Mouse (Mus musculus): ENCODE data around the gene Cyfip2. TPM values are rescaled to one million over a fixed set of nuclear protein-coding genes. Genes with fewer than 3 reads are reported as not detected.

The Cyfip2 gene
- polyA plus RNA-seq, 1 experiment from 2014 or later, result 8.9 TPM

DNA sequence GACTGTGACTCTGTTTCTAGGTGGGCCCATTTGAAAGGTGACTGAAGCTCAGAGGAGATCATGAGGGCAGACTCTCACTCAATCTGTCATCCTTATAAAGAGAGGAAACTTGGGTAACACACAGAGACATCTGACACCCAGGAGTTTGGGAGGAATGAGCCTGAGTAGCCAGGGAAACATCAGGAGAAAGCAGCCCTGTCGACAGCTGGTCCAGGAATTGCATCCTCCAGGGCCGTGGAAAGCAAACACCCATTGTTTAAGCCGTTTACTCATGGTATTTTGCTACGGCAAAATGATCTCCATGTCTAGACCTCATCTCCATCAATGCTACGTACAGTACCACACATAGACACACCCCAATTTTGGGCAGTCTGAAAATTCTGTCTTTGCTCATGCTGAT lies 24.6 kb downstream of the Cyfip2 start:
- Histone ChIP-seq H3K27ac (replicated peaks in 1 of 2; ENCODE audit: control insufficient read depth in 1 of 2, insufficient read depth in 1 of 2, low read depth in 2 of 2, low read length in 2 of 2) (no peak overlapping the region), H3K27me3 (ENCODE audit: control insufficient read depth, insufficient read depth, low read length) (no peaks in the 10 kb centered on the region), H3K36me3 (ENCODE audit: control insufficient read depth, insufficient read depth, low read length) (no peaks in the 10 kb centered on the region), H3K4me1 (ENCODE audit: control insufficient read depth in 2 of 2, insufficient read depth in 2 of 2, low read length in 2 of 2) (0 out of 4 replicates have a peak, but pooled peaks cover 0 to 3% of the 10 kb centered on the region in 2 experiments), H3K4me2 (ENCODE audit: low read length) (no peak overlapping the region), H3K4me3 (ENCODE audit: control insufficient read depth in 1 of 2, insufficient read depth in 1 of 2, low read depth in 1 of 2, low read length in 2 of 2) (no peak overlapping the region), H3K9ac (ENCODE audit: low read length) (no peak overlapping the region), H3K9me3 (ENCODE audit: control insufficient read depth, low read length) (no peaks in the 10 kb centered on the region)
- WGBS, result 53% methylated on average over 5 of the region's 5 CpGs
- ATAC-seq (ENCODE audit: insufficient number of reproducible peaks, insufficient read depth, low FRiP score, low read depth), result no peak

DNA sequence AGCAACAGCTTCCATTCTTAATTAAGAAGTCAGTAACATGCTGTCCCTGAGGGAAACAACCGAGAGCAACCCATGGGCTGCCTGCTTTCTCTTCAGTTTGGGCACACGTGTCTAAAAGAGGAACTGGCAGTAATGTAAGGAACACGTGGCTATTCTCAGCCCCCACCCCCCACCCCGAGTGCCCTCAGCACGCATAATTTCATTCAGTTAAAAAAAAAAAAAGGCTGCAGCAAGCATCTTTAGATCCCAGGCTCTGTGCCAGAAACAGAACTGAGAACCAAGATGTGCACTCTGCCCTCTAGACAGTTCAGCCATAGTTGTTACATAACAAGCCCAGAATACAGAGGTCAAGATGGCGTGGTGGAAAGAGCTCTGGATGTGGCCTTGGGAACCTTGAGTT lies 25.9 kb downstream of the Cyfip2 start:
- H3K36me3 ChIP-seq (ENCODE audit: control insufficient read depth, insufficient read depth, low read length), result no peaks in the 10 kb centered on the region
- no peak overlapping the region for H3K9ac ChIP-seq (ENCODE audit: low read length)
- H3K27ac ChIP-seq (replicated peaks in 1 of 2; ENCODE audit: control insufficient read depth in 1 of 2, insufficient read depth in 1 of 2, low read depth in 2 of 2, low read length in 2 of 2), result no peak overlapping the region
- 0 out of 4 replicates have a peak, but pooled peaks cover 0 to 3% of the 10 kb centered on the region in 2 experiments for H3K4me1 ChIP-seq (ENCODE audit: control insufficient read depth in 2 of 2, insufficient read depth in 2 of 2, low read length in 2 of 2)
- 52% methylated on average over 6 of the region's 6 CpGs for WGBS
- H3K4me2 ChIP-seq (ENCODE audit: low read length), result no peak overlapping the region
- H3K9me3 ChIP-seq (ENCODE audit: control insufficient read depth, low read length), result no peaks in the 10 kb centered on the region
- H3K27me3 ChIP-seq (ENCODE audit: control insufficient read depth, insufficient read depth, low read length), result no peaks in the 10 kb centered on the region
- H3K4me3 ChIP-seq (ENCODE audit: control insufficient read depth in 1 of 2, insufficient read depth in 1 of 2, low read depth in 1 of 2, low read length in 2 of 2), result no peak overlapping the region
- ATAC-seq (ENCODE audit: insufficient number of reproducible peaks, insufficient read depth, low FRiP score, low read depth), result no peak

DNA sequence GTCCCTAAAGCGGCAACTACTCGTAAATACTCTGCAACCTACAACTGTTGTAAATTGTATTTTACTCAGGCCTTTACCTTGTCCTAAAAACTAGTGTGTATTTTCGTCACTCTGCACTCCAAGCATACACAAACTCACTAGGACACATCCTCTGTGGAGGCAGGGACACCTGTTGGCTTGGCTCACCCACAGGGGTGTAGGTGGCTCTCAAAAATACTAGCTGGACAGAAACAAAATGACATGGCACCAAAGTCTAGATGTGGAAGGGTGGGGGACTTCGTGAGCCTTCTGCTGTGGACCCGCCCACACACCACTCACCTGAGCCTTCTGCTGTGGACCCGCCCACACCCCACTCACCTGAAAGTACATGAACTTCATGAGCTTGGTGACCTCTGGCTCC lies 28.9 kb downstream of the Cyfip2 start:
- H3K4me3 ChIP-seq (ENCODE audit: control insufficient read depth in 1 of 2, insufficient read depth in 1 of 2, low read depth in 1 of 2, low read length in 2 of 2), result no peak overlapping the region
- no peak overlapping the region for H3K9ac ChIP-seq (ENCODE audit: low read length)
- no peaks in the 10 kb centered on the region for H3K9me3 ChIP-seq (ENCODE audit: control insufficient read depth, low read length)
- H3K27ac ChIP-seq (replicated peaks in 1 of 2; ENCODE audit: control insufficient read depth in 1 of 2, insufficient read depth in 1 of 2, low read depth in 2 of 2, low read length in 2 of 2), result no peak overlapping the region
- H3K27me3 ChIP-seq (ENCODE audit: control insufficient read depth, insufficient read depth, low read length), result no peaks in the 10 kb centered on the region
- H3K4me2 ChIP-seq (ENCODE audit: low read length), result no peak overlapping the region
- no peak for ATAC-seq (ENCODE audit: insufficient number of reproducible peaks, insufficient read depth, low FRiP score, low read depth)
- 0 out of 2 replicates have a peak, but pooled peaks cover 4% of the 10 kb centered on the region for H3K36me3 ChIP-seq (ENCODE audit: control insufficient read depth, insufficient read depth, low read length)
- 84% methylated on average over 6 of the region's 6 CpGs for WGBS
- 0 out of 4 replicates have a peak, but pooled peaks cover 0 to 3% of the 10 kb centered on the region in 2 experiments for H3K4me1 ChIP-seq (ENCODE audit: control insufficient read depth in 2 of 2, insufficient read depth in 2 of 2, low read length in 2 of 2)

DNA sequence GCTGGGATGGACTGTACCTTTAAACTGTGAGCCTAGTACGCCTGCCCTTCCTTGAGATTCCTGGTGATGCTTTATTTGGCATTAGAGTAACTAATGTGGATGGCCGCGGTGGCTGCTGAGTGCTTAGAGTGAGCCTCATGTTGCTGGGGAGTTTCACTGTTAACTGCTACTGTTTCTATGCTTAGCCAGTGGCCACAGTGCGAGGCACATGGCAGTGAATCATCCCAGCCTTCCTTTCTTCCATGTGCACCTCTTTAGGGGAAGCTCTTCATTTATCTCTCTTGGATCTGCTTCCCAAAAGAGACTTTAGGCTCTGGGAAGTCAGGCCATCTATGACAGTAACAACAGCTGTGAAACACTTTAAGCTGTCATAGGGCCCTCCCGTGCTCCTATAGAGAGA lies 30.0 kb downstream of the Cyfip2 start:
- Histone ChIP-seq H3K4me1 (ENCODE audit: control insufficient read depth in 2 of 2, insufficient read depth in 2 of 2, low read length in 2 of 2) (0 out of 4 replicates have a peak, but pooled peaks cover 0 to 3% of the 10 kb centered on the region in 2 experiments), H3K9ac (ENCODE audit: low read length) (no peak overlapping the region), H3K27ac (replicated peaks in 1 of 2; ENCODE audit: control insufficient read depth in 1 of 2, insufficient read depth in 1 of 2, low read depth in 2 of 2, low read length in 2 of 2) (no peak overlapping the region), H3K27me3 (ENCODE audit: control insufficient read depth, insufficient read depth, low read length) (no peaks in the 10 kb centered on the region), H3K4me2 (ENCODE audit: low read length) (no peak overlapping the region), H3K36me3 (ENCODE audit: control insufficient read depth, insufficient read depth, low read length) (0 out of 2 replicates have a peak, but pooled peaks cover 4% of the 10 kb centered on the region), H3K4me3 (ENCODE audit: control insufficient read depth in 1 of 2, insufficient read depth in 1 of 2, low read depth in 1 of 2, low read length in 2 of 2) (no peak overlapping the region), H3K9me3 (ENCODE audit: control insufficient read depth, low read length) (no peaks in the 10 kb centered on the region)
- 77% methylated on average over 5 of the region's 5 CpGs for WGBS
- ATAC-seq (ENCODE audit: insufficient number of reproducible peaks, insufficient read depth, low FRiP score, low read depth), result no peak

DNA sequence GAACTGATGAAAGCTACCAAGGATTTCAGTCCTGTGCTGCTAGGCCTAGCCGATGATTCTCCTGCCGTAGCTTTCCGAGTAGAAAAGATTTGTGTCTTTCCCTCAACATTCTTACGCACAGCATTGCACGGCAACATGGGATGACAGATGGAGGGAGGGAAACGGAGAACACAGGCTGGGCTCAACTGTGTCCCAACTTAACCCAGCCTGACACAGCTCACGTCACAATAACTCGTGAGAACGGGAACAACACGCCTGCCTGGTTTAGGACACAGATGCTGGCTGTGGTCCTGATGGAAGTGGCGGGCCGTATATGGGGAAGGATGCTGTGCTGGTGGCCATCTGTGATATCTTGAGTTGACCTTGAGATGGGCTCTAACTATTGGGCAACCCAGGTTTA lies 34.0 kb downstream of the Cyfip2 start:
- ATAC-seq (ENCODE audit: insufficient number of reproducible peaks, insufficient read depth, low FRiP score, low read depth), result no peak
- H3K27me3 ChIP-seq (ENCODE audit: control insufficient read depth, insufficient read depth, low read length), result no peaks in the 10 kb centered on the region
- H3K27ac ChIP-seq (replicated peaks in 1 of 2; ENCODE audit: control insufficient read depth in 1 of 2, insufficient read depth in 1 of 2, low read depth in 2 of 2, low read length in 2 of 2), result no peak overlapping the region
- H3K4me2 ChIP-seq (ENCODE audit: low read length), result no peak overlapping the region
- no peaks in the 10 kb centered on the region for H3K4me1 ChIP-seq (ENCODE audit: control insufficient read depth in 2 of 2, insufficient read depth in 2 of 2, low read length in 2 of 2)
- H3K9ac ChIP-seq (ENCODE audit: low read length), result no peak overlapping the region
- H3K4me3 ChIP-seq (ENCODE audit: control insufficient read depth in 1 of 2, insufficient read depth in 1 of 2, low read depth in 1 of 2, low read length in 2 of 2), result no peak overlapping the region
- no peaks in the 10 kb centered on the region for H3K9me3 ChIP-seq (ENCODE audit: control insufficient read depth, low read length)
- WGBS, result 91% methylated on average over 12 of the region's 12 CpGs
- 0 out of 2 replicates have a peak, but pooled peaks cover 4% of the 10 kb centered on the region for H3K36me3 ChIP-seq (ENCODE audit: control insufficient read depth, insufficient read depth, low read length)

DNA sequence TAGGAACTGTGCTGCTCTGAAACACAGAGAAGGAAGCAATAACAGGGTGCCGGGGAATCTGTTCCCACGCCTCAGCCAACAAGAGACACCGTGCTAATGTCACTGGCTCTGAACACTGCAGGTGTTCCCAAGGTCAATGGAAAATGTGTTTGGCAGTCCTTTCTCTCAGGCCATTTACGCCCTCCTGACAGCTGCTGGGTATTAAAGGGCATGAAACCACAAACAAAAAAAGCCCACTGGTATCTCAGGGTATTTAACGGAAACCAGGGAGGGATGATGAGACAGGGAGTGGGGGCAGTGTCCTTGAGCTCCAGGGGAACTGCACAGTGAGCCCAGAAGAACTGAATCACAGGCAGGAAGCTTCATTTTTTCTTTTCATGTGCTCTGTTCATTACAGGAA lies 34.5 kb downstream of the Cyfip2 start:
- Histone ChIP-seq H3K9ac (ENCODE audit: low read length) (no peak overlapping the region), H3K36me3 (ENCODE audit: control insufficient read depth, insufficient read depth, low read length) (0 out of 2 replicates have a peak, but pooled peaks cover 4% of the 10 kb centered on the region), H3K27me3 (ENCODE audit: control insufficient read depth, insufficient read depth, low read length) (no peaks in the 10 kb centered on the region), H3K9me3 (ENCODE audit: control insufficient read depth, low read length) (no peaks in the 10 kb centered on the region), H3K4me3 (ENCODE audit: control insufficient read depth in 1 of 2, insufficient read depth in 1 of 2, low read depth in 1 of 2, low read length in 2 of 2) (no peak overlapping the region), H3K4me1 (ENCODE audit: control insufficient read depth in 2 of 2, insufficient read depth in 2 of 2, low read length in 2 of 2) (no peaks in the 10 kb centered on the region), H3K4me2 (ENCODE audit: low read length) (no peak overlapping the region), H3K27ac (replicated peaks in 1 of 2; ENCODE audit: control insufficient read depth in 1 of 2, insufficient read depth in 1 of 2, low read depth in 2 of 2, low read length in 2 of 2) (no peak overlapping the region)
- ATAC-seq (ENCODE audit: insufficient number of reproducible peaks, insufficient read depth, low FRiP score, low read depth), result no peak
- 66% methylated on average over 5 of the region's 5 CpGs for WGBS

DNA sequence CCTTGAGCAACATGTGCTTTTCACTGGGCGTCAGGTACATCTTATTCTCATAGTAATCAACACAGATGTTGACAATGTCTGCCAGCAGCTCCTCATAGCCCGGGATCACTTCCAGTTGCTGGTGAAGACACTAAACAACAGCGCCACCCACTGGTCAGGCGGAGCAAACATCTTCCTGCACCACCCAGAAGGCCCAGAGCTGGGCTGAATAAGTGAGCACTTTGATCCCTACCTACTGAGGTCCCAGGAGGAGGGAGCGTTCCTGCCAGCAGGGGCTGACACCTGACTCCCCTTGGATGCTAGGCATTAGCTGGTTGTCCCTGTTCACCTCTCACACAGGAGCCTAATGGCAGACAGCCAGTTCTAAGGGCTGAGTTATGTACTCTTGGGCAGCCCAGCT lies 35.9 kb downstream of the Cyfip2 start:
- no peak overlapping the region for H3K27ac ChIP-seq (replicated peaks in 1 of 2; ENCODE audit: control insufficient read depth in 1 of 2, insufficient read depth in 1 of 2, low read depth in 2 of 2, low read length in 2 of 2)
- no peak for ATAC-seq (ENCODE audit: insufficient number of reproducible peaks, insufficient read depth, low FRiP score, low read depth)

DNA sequence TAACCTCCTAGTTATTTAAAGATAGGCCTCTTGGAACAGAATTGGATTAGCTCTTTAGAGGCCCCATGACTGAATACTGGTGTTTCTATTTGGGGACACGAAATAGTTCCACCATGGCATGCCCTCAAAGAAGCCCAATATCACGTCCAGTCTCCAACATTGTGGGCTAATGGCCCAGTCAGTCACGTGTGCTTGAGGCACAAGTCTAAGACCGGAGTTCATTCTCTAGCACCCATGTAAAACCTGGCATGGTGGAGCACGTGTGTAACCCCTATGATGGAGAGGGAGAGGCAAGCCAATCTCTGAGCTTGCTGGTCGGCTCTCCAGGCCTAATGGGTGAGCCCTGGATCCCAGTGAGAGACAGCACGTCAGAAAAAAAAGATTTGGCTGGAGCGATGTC lies 36.5 kb downstream of the Cyfip2 start:
- 85% methylated on average over 8 of the region's 8 CpGs for WGBS

More for the DNA sequence above, 35.9 kb downstream of the Cyfip2 start:
- Histone ChIP-seq H3K27me3 (ENCODE audit: control insufficient read depth, insufficient read depth, low read length) (no peaks in the 10 kb centered on the region), H3K4me3 (ENCODE audit: control insufficient read depth in 1 of 2, insufficient read depth in 1 of 2, low read depth in 1 of 2, low read length in 2 of 2) (no peak overlapping the region), H3K9me3 (ENCODE audit: control insufficient read depth, low read length) (no peaks in the 10 kb centered on the region), H3K36me3 (ENCODE audit: control insufficient read depth, insufficient read depth, low read length) (0 out of 2 replicates have a peak, but pooled peaks cover 4% of the 10 kb centered on the region), H3K9ac (ENCODE audit: low read length) (no peak overlapping the region), H3K4me1 (ENCODE audit: control insufficient read depth in 2 of 2, insufficient read depth in 2 of 2, low read length in 2 of 2) (no peaks in the 10 kb centered on the region), H3K4me2 (ENCODE audit: low read length) (no peak overlapping the region)
- whole genome bisulfite sequencing, result 42% methylated on average over 5 of the region's 5 CpGs

More for the DNA sequence above, 36.5 kb downstream of the Cyfip2 start:
- Histone ChIP-seq H3K4me3 (ENCODE audit: control insufficient read depth in 1 of 2, insufficient read depth in 1 of 2, low read depth in 1 of 2, low read length in 2 of 2) (no peak overlapping the region), H3K4me2 (ENCODE audit: low read length) (no peak overlapping the region), H3K27me3 (ENCODE audit: control insufficient read depth, insufficient read depth, low read length) (no peaks in the 10 kb centered on the region), H3K4me1 (ENCODE audit: control insufficient read depth in 2 of 2, insufficient read depth in 2 of 2, low read length in 2 of 2) (no peaks in the 10 kb centered on the region), H3K27ac (replicated peaks in 1 of 2; ENCODE audit: control insufficient read depth in 1 of 2, insufficient read depth in 1 of 2, low read depth in 2 of 2, low read length in 2 of 2) (no peak overlapping the region), H3K36me3 (ENCODE audit: control insufficient read depth, insufficient read depth, low read length) (0 out of 2 replicates have a peak, but pooled peaks cover 4% of the 10 kb centered on the region), H3K9me3 (ENCODE audit: control insufficient read depth, low read length) (no peaks in the 10 kb centered on the region), H3K9ac (ENCODE audit: low read length) (no peak overlapping the region)
- ATAC-seq (ENCODE audit: insufficient number of reproducible peaks, insufficient read depth, low FRiP score, low read depth), result no peak

All from heart, embryonic 14.5 days (tissue).